Comparison of ENCODE assay signal across 9 mouse cellular contexts in the genomic region with DNA sequence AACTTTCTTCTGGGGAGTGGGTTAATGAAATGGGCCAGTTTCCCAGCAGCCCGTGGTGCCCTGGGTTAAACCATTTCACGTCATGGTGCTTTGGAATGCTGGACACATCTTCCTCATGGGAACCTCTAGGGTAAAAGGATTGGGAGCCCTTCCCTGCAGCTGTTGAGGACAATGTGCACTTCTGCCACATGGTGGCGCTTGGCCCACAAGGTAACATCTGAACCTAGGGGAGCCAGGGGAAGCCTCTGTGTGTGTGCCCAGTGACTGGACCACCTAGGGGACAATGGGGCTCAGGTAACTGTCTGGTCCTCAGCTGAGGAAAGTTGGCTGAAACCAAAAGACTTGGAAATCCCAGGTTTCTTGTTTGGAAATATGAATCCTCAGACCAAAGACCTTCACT. TPM values are rescaled to one million over a fixed set of nuclear protein-coding genes. Genes with fewer than 3 reads are reported as not detected.
A peak's percentile ranks its signal among the peaks of the same experiment; 100 is the strongest.
DNase-seq lines count a peak whose midpoint lies in the region; ATAC-seq and TF ChIP-seq lines count a peak whose summit lies in the region.
"Had no signal": no experiment of that assay in that cellular context is flagged by ENCODE, and none has a peak within 500 bp of the region (broad histone marks: within the 10 kb centered on the region; RNA-seq: fewer than 3 reads in every experiment).

No protein-coding gene starts in this region.

- peak; percentile 86 for TF ChIP-seq CTCF in C2C12 (IDR thresholded peaks at IDR 0.05; ENCODE audit: control insufficient read depth, insufficient read depth, insufficient read length)

- WGBS in heart, embryonic 13.5 days: 2% methylated on average over 3 of the region's 3 CpGs

- no peak overlapping the region for H3K4me3 ChIP-seq in C2C12 (ENCODE audit: insufficient read depth, poor library complexity, severe bottlenecking)
- H3K4me3 ChIP-seq in heart, embryonic 13.5 days: no peak overlapping the region
- H3K4me3 ChIP-seq: stomach, embryonic 15.5 days had no signal

- peak; percentile 64 to 71 for DNase-seq in adrenal gland, adult 18-20 months (ENCODE audit: low spot score in 2 of 2)
- peak; percentile 86 for DNase-seq in embryo, embryonic 11 days
- DNase-seq in kidney, postnatal 14 days: peak; percentile 81
- peak; percentile 81 for DNase-seq in lung, postnatal 14 days
- peak; percentile 86 for DNase-seq in retina, embryonic 14.5 days (ENCODE audit: low spot score)
- peak; percentile 68 for DNase-seq in urinary bladder, postnatal 14 days (ENCODE audit: low spot score)

- H3K79me2 ChIP-seq in C2C12 (ENCODE audit: control insufficient read depth, insufficient read depth): no peaks in the 10 kb centered on the region

- no peak overlapping the region for H3K9ac ChIP-seq in heart, embryonic 13.5 days
- H3K9ac ChIP-seq: stomach, embryonic 15.5 days had no signal

- H3K9me3 ChIP-seq in heart, embryonic 13.5 days: no peaks in the 10 kb centered on the region
- H3K9me3 ChIP-seq: stomach, embryonic 15.5 days had no signal

- no peaks in the 10 kb centered on the region for H3K79me3 ChIP-seq in C2C12 (ENCODE audit: low read depth)

- no peaks in the 10 kb centered on the region for H3K27me3 ChIP-seq in C2C12 (ENCODE audit: control insufficient read depth, insufficient read depth, insufficient read length)
- no peaks in the 10 kb centered on the region for H3K27me3 ChIP-seq in heart, embryonic 13.5 days (replicated peaks)
- H3K27me3 ChIP-seq: stomach, embryonic 15.5 days had no signal

- H3ac ChIP-seq in C2C12 (ENCODE audit: control insufficient read depth, insufficient read length, low read depth): no peak overlapping the region

- H3K27ac ChIP-seq in heart, embryonic 13.5 days (replicated peaks): no peak overlapping the region
- H3K27ac ChIP-seq: stomach, embryonic 15.5 days had no signal

- no peak overlapping the region for H3K4me2 ChIP-seq in heart, embryonic 13.5 days
- H3K4me2 ChIP-seq: stomach, embryonic 15.5 days had no signal

- H3K4me1 ChIP-seq in heart, embryonic 13.5 days: no peaks in the 10 kb centered on the region
- H3K4me1 ChIP-seq: stomach, embryonic 15.5 days had no signal

- H3K36me3 ChIP-seq in C2C12 (ENCODE audit: control insufficient read depth, insufficient read depth): peaks cover 15% of the 10 kb centered on the region
- H3K36me3 ChIP-seq in heart, embryonic 13.5 days: peaks cover 29% of the 10 kb centered on the region
- H3K36me3 ChIP-seq: stomach, embryonic 15.5 days had no signal

- ATAC-seq in heart, embryonic 13.5 days (ENCODE audit: extremely low read depth, insufficient number of reproducible peaks, low FRiP score, low TSS enrichment): peak; percentile 50; the same call in 1 of the 2 replicates

TF ChIP-seq in C2C12, 6 proteins besides CTCF, POLR2A, EP300 and RAD21:
- TF ChIP-seq MAX (IDR thresholded peaks at IDR 0.05) (no peak), MYOD1 (IDR thresholded peaks at IDR 0.05; ENCODE audit: control insufficient read depth, insufficient read length, low read depth) (no peak)

RNA-seq across cellular contexts. Expression of a gene that starts 12.1 kb away (rescaled TPM):
- not detected for polyA plus RNA-seq in C2C12 (2012; fragmentation: generic; extraction: Trizol)
- total RNA-seq in adrenal gland, adult 18-20 months (2021): not detected
- polyA plus RNA-seq in heart, embryonic 13.5 days (2015; fragmentation: Nextera tagmentation; extraction: Ambion mirVana): not detected in 2 replicates

RNA-seq across cellular contexts. Expression of a gene that starts 46.8 kb away (rescaled TPM):
- not detected for polyA plus RNA-seq in C2C12 (2012; fragmentation: generic; extraction: Trizol)
- total RNA-seq in adrenal gland, adult 18-20 months (2021): not detected
- polyA plus RNA-seq in heart, embryonic 13.5 days (2015; fragmentation: Nextera tagmentation; extraction: Ambion mirVana): 0.21 and 0.31 TPM in 2 replicates
